8 mouse cellular contexts compared by ENCODE assay signal in genomic region chr13:48878534-48878933, GRCm38 (mm10). TPM values are rescaled to one million over a fixed set of nuclear protein-coding genes. Genes with fewer than 3 reads are reported as not detected.
DNase-seq lines count a peak whose midpoint lies in the region; ATAC-seq lines count a peak whose summit lies in the region.

No protein-coding gene starts in this region.

- peak overlapping the region; percentile 39 for H3K4me3 ChIP-seq in hindbrain, embryonic 12.5 days

- WGBS in hindbrain, embryonic 12.5 days = under 1% methylated on average over 36 of the region's 36 CpGs

- ATAC-seq in hindbrain, embryonic 12.5 days (ENCODE audit: low FRiP score) = peak; percentile 99

- peak overlapping the region; percentile 82 for H3K9ac ChIP-seq in hindbrain, embryonic 12.5 days

- peaks cover 9% of the 10 kb centered on the region for H3K4me1 ChIP-seq in hindbrain, embryonic 12.5 days

- peak; percentile 96 for DNase-seq in Muller cell, postnatal 12 days (ENCODE audit: inconsistent ontology term)
- DNase-seq in cerebellum, adult 9-11 months = peak; percentile 99
- DNase-seq in frontal cortex, postnatal 10 days (ENCODE audit: low spot score in 2 of 2) = peak; percentile 97 to 98
- peak; percentile 96 to 99 for DNase-seq in layer of hippocampus, postnatal 14 days (ENCODE audit: low spot score in 2 of 2)
- peak; percentile 99 for DNase-seq in lung, postnatal 14 days
- DNase-seq in retina, adult 2 months (ENCODE audit: low read depth, low spot score) = peak; percentile 95
- peak; percentile 98 for DNase-seq in thymus, postnatal 36 days

- H3K9me3 ChIP-seq in hindbrain, embryonic 12.5 days (replicated peaks) = no peaks in the 10 kb centered on the region

- H3K36me3 ChIP-seq in hindbrain, embryonic 12.5 days = peaks cover 29% of the 10 kb centered on the region

- peak overlapping the region; percentile 65 for H3K4me2 ChIP-seq in hindbrain, embryonic 12.5 days (replicated peaks)

- peak overlapping the region; percentile 90 for H3K27ac ChIP-seq in hindbrain, embryonic 12.5 days

- no peaks in the 10 kb centered on the region for H3K27me3 ChIP-seq in hindbrain, embryonic 12.5 days

RNA-seq across cellular contexts. Expression of gene Phf2, which starts 7.6 kb away (rescaled TPM):
- 10.7 and 11.3 TPM in 2 replicates for polyA plus RNA-seq in hindbrain, embryonic 12.5 days (2016; fragmentation: Nextera tagmentation; extraction: Ambion mirVana)
- total RNA-seq in layer of hippocampus, postnatal 14 days (2021) = 10 to 100 TPM; 30.5 to 30.8 TPM

Comparison
In these comparisons a context has a peak if more than half of its experiments do, and no peak if none do; other contexts are left out.
1. Peak in every context shown above with its lines: DNase-seq, ATAC-seq, H3K4me3 ChIP-seq and H3K27ac ChIP-seq.